Mouse (Mus musculus): ENCODE data around the gene Nol12. TPM values are rescaled to one million over a fixed set of nuclear protein-coding genes. Genes with fewer than 3 reads are reported as not detected.

Gene Nol12
- total RNA-seq, 4 experiments from 2014 or later = 51.2 to 58.9 (median 52.1) TPM

GRCm38 (mm10) chr15:78992925-78993324 is 58.2 kb downstream of the Nol12 start:
- DNase-seq = no peak

Small RNA genes within 50 kb of the gene (microRNA-seq; reads per million reads assigned to microRNA genes)
- gene Mir6955 = 0.53 to 0.84 reads per million in 2 experiments

Other genes starting within 250 kb of the Nol12 start
- gene Elfn2, start 216.2 kb upstream of the Nol12 start, total RNA-seq (2022) = 1 to 10 TPM; 4.1 to 7.4 (median 5.5) TPM
- 10 to 100 TPM; 12.3 to 25.8 (median 20.7) TPM for gene Mfng, start 161.5 kb upstream of the Nol12 start, total RNA-seq (2022)
- 10 to 100 TPM in 1 of 4 experiments, 1 to 10 TPM in 3; 6.6 to 10.0 (median 8.1) TPM for gene Card10, start 131.9 kb upstream of the Nol12 start, total RNA-seq (2022)
- gene Cdc42ep1, start 92.3 kb upstream of the Nol12 start, total RNA-seq (2022) = 10 to 100 TPM; 41.2 to 85.0 (median 65.8) TPM
- not detected for gene Lgals2, start 79.4 kb upstream of the Nol12 start, total RNA-seq (2022)
- gene Gga1, start 57.7 kb upstream of the Nol12 start, total RNA-seq (2022) = 10 to 100 TPM; 57.9 to 79.2 (median 66.5) TPM
- under 1 TPM in 1 of 4 experiments, not detected in 3; 0.45 TPM for gene Gm49510, start 35.3 kb upstream of the Nol12 start, total RNA-seq (2022)
- gene Sh3bp1, start 35.2 kb upstream of the Nol12 start, total RNA-seq (2022) = 10 to 100 TPM in 2 of 4 experiments, 1 to 10 TPM in 2; 8.5 to 23.0 (median 15.2) TPM
- gene Pdxp, start 21.0 kb upstream of the Nol12 start, total RNA-seq (2022) = 1 to 10 TPM; 4.6 to 8.6 (median 5.9) TPM
- 100 to 1,000 TPM; 294 to 595 (median 433) TPM for gene Lgals1, start 8.2 kb upstream of the Nol12 start, total RNA-seq (2022)
- gene Triobp, start 12.8 kb downstream of the Nol12 start, total RNA-seq (2022) = 100 to 1,000 TPM; 121 to 175 (median 150) TPM
- gene H1f0, start 93.5 kb downstream of the Nol12 start, total RNA-seq (2022) = 100 to 1,000 TPM; 122 to 250 (median 176) TPM
- under 1 TPM in 3 of 4 experiments, not detected in 1; 0.28 to 0.31 (median 0.30) TPM for gene Galr3, start 107.0 kb downstream of the Nol12 start, total RNA-seq (2022)
- gene Ankrd54, start 128.0 kb downstream of the Nol12 start, total RNA-seq (2022) = 10 to 100 TPM; 24.6 to 34.9 (median 28.2) TPM
- gene Eif3l, start 140.2 kb downstream of the Nol12 start, total RNA-seq (2022) = 100 to 1,000 TPM; 136 to 157 (median 140) TPM
- gene Micall1, start 174.0 kb downstream of the Nol12 start, total RNA-seq (2022) = 10 to 100 TPM; 40.6 to 88.2 (median 55.8) TPM
- 100 to 1,000 TPM; 120 to 161 (median 139) TPM for gene Polr2f, start 206.1 kb downstream of the Nol12 start, total RNA-seq (2022)
- 10 to 100 TPM in 2 of 4 experiments, 1 to 10 TPM in 2; 7.0 to 14.8 (median 10.2) TPM for gene 1700088E04Rik, start 206.3 kb downstream of the Nol12 start, total RNA-seq (2022)
- gene Sox10, start 230.3 kb downstream of the Nol12 start, total RNA-seq (2022) = 1 to 10 TPM; 1.4 to 2.6 (median 2.4) TPM

All from adrenal gland, adult 8-10 months (tissue).